ENCODE assay signal across 16 mouse cellular contexts in the genomic region with DNA sequence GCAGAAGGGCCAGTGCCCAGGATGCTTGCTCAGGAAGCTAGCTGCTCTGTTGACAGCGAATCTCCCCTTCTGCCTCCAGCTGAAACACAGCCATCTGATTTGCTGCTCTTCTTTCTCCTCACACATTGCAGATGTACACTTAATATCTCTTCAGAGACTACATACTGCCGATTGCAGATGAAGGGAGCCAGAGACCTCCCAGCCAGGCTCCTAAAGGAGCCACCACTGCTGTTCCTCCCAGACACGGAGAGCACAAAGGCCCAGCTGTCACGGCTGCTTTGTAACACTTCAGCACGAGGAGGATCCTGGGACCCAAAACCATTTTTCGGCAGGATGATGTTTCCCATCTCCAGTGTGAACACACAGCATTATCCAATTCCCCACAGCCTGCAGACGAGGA.
A peak's percentile ranks its signal among the peaks of the same experiment; 100 is the strongest.
DNase-seq lines count a peak whose midpoint lies in the region; ATAC-seq and TF ChIP-seq lines count a peak whose summit lies in the region.
"Had no signal": no experiment of that assay in that cellular context is flagged by ENCODE, and none has a peak within 500 bp of the region (broad histone marks: within the 10 kb centered on the region; RNA-seq: fewer than 3 reads in every experiment).

No protein-coding gene starts in this region.

- no peak overlapping the region for H3K4me3 ChIP-seq in lung, embryonic 14.5 days (ENCODE audit: low read depth, low read length)
- H3K4me3 ChIP-seq in embryonic facial prominence, embryonic 15.5 days (replicated peaks) = no peak overlapping the region
- H3K4me3 ChIP-seq in hindbrain, embryonic 11.5 days (ENCODE audit: low read depth, low read length) = no peak overlapping the region
- no peak overlapping the region for H3K4me3 ChIP-seq in midbrain, postnatal 0 days (ENCODE audit: low read depth, low read length)
- H3K4me3 ChIP-seq in kidney, embryonic 16.5 days (ENCODE audit: low read length) = no peak overlapping the region
- H3K4me3 ChIP-seq: heart, embryonic 15.5 days; liver, embryonic 15.5 days had no signal

- H3K9ac ChIP-seq in lung, embryonic 14.5 days = no peak overlapping the region
- no peak overlapping the region for H3K9ac ChIP-seq in embryonic facial prominence, embryonic 15.5 days
- 0 out of 2 replicates have a peak overlapping the region, but pooled peaks have one; percentile 17 for H3K9ac ChIP-seq in hindbrain, embryonic 11.5 days (ENCODE audit: low read depth, low read length)
- no peak overlapping the region for H3K9ac ChIP-seq in midbrain, postnatal 0 days (replicated peaks; ENCODE audit: low read length, poor library complexity, severe bottlenecking)
- no peak overlapping the region for H3K9ac ChIP-seq in kidney, embryonic 16.5 days (replicated peaks; ENCODE audit: low read length)
- H3K9ac ChIP-seq: heart, embryonic 15.5 days; liver, embryonic 15.5 days had no signal

- H3K4me1 ChIP-seq in lung, embryonic 14.5 days (ENCODE audit: insufficient read depth) = 0 out of 2 replicates have a peak, but pooled peaks cover 5% of the 10 kb centered on the region
- H3K4me1 ChIP-seq in embryonic facial prominence, embryonic 15.5 days = peaks cover 4% of the 10 kb centered on the region; the same call in 1 of the 2 replicates
- H3K4me1 ChIP-seq in hindbrain, embryonic 11.5 days (replicated peaks; ENCODE audit: control insufficient read depth, insufficient read depth, low read length) = 0 out of 2 replicates have a peak, but pooled peaks cover 3% of the 10 kb centered on the region
- 0 out of 2 replicates have a peak, but pooled peaks cover 6% of the 10 kb centered on the region for H3K4me1 ChIP-seq in midbrain, postnatal 0 days (ENCODE audit: insufficient read depth, low read length)
- no peaks in the 10 kb centered on the region for H3K4me1 ChIP-seq in kidney, embryonic 16.5 days (ENCODE audit: insufficient read depth, low read length)
- H3K4me1 ChIP-seq: heart, embryonic 15.5 days; liver, embryonic 15.5 days had no signal

- ATAC-seq in lung, embryonic 14.5 days (ENCODE audit: insufficient read depth) = peak; percentile 69; the same call in 1 of the 2 replicates
- ATAC-seq in embryonic facial prominence, embryonic 15.5 days (ENCODE audit: insufficient number of reproducible peaks, low FRiP score, low TSS enrichment, low read depth) = no peak
- ATAC-seq in hindbrain, embryonic 11.5 days (ENCODE audit: low FRiP score) = no peak
- ATAC-seq in midbrain, postnatal 0 days (ENCODE audit: low FRiP score) = no peak
- no peak for ATAC-seq in kidney, embryonic 16.5 days (ENCODE audit: low FRiP score, low TSS enrichment)

- peak overlapping the region; percentile 60 for H3K27ac ChIP-seq in lung, embryonic 14.5 days (ENCODE audit: low read depth)
- 0 out of 2 replicates have a peak overlapping the region, but pooled peaks have one; percentile 11 for H3K27ac ChIP-seq in embryonic facial prominence, embryonic 15.5 days (replicated peaks)
- H3K27ac ChIP-seq in hindbrain, embryonic 11.5 days (ENCODE audit: low read depth, low read length) = no peak overlapping the region
- H3K27ac ChIP-seq in midbrain, postnatal 0 days (ENCODE audit: low read depth, low read length) = no peak overlapping the region
- no peak overlapping the region for H3K27ac ChIP-seq in kidney, embryonic 16.5 days (ENCODE audit: low read length)
- H3K27ac ChIP-seq: heart, embryonic 15.5 days; liver, embryonic 15.5 days had no signal

- 37% methylated on average over 7 of the region's 7 CpGs for WGBS in lung, embryonic 14.5 days
- WGBS in embryonic facial prominence, embryonic 15.5 days = 34% methylated on average over 7 of the region's 7 CpGs
- WGBS in hindbrain, embryonic 11.5 days = 56% methylated on average over 7 of the region's 7 CpGs
- WGBS in midbrain, postnatal 0 days = 28% methylated on average over 7 of the region's 7 CpGs
- 73% methylated on average over 7 of the region's 7 CpGs for WGBS in kidney, embryonic 16.5 days

- H3K36me3 ChIP-seq in lung, embryonic 14.5 days (ENCODE audit: insufficient read depth) = no peaks in the 10 kb centered on the region
- no peaks in the 10 kb centered on the region for H3K36me3 ChIP-seq in embryonic facial prominence, embryonic 15.5 days
- no peaks in the 10 kb centered on the region for H3K36me3 ChIP-seq in hindbrain, embryonic 11.5 days (ENCODE audit: control insufficient read depth, insufficient read depth, low read length)
- no peaks in the 10 kb centered on the region for H3K36me3 ChIP-seq in midbrain, postnatal 0 days (ENCODE audit: insufficient read depth, low read length)
- H3K36me3 ChIP-seq in kidney, embryonic 16.5 days (ENCODE audit: insufficient read depth, low read length) = no peaks in the 10 kb centered on the region
- H3K36me3 ChIP-seq: heart, embryonic 15.5 days; liver, embryonic 15.5 days had no signal

- peak; percentile 66 for DNase-seq in lung, embryonic 14.5 days
- no peak for DNase-seq in lung, postnatal 4 days
- no peak for DNase-seq in hindbrain, embryonic 11.5 days (ENCODE audit: low spot score)
- DNase-seq in midbrain, postnatal 0 days (ENCODE audit: low spot score) = peak; percentile 22
- no peak for DNase-seq in urinary bladder, adult 18-20 months (ENCODE audit: low spot score in 2 of 2)
- DNase-seq: cerebellum, adult 11 months; heart, adult 11 months; kidney, adult 8-10 months; kidney, postnatal 4 days; left cerebral cortex, postnatal 4 days; right cerebral cortex, postnatal 14 days; thymus, postnatal 4 days had no signal

- no peaks in the 10 kb centered on the region for H3K27me3 ChIP-seq in lung, embryonic 14.5 days (ENCODE audit: insufficient read depth, low read length)
- no peaks in the 10 kb centered on the region for H3K27me3 ChIP-seq in embryonic facial prominence, embryonic 15.5 days
- no peaks in the 10 kb centered on the region for H3K27me3 ChIP-seq in hindbrain, embryonic 11.5 days (ENCODE audit: control insufficient read depth, insufficient read depth, low read length)
- no peaks in the 10 kb centered on the region for H3K27me3 ChIP-seq in midbrain, postnatal 0 days (ENCODE audit: insufficient read depth, low read length)
- H3K27me3 ChIP-seq in kidney, embryonic 16.5 days (ENCODE audit: insufficient read depth, low read length) = no peaks in the 10 kb centered on the region
- H3K27me3 ChIP-seq: heart, embryonic 15.5 days; liver, embryonic 15.5 days had no signal

- H3K9me3 ChIP-seq in lung, embryonic 14.5 days (ENCODE audit: low read depth, low read length) = no peaks in the 10 kb centered on the region
- no peaks in the 10 kb centered on the region for H3K9me3 ChIP-seq in embryonic facial prominence, embryonic 15.5 days (replicated peaks)
- no peaks in the 10 kb centered on the region for H3K9me3 ChIP-seq in hindbrain, embryonic 11.5 days (ENCODE audit: control insufficient read depth, low read length)
- H3K9me3 ChIP-seq in midbrain, postnatal 0 days (ENCODE audit: low read length) = no peaks in the 10 kb centered on the region
- H3K9me3 ChIP-seq in kidney, embryonic 16.5 days (ENCODE audit: low read length) = peaks cover 2% of the 10 kb centered on the region; the same call in 1 of the 2 replicates
- H3K9me3 ChIP-seq: heart, embryonic 15.5 days; liver, embryonic 15.5 days had no signal

- H3K4me2 ChIP-seq in lung, embryonic 14.5 days = no peak overlapping the region
- H3K4me2 ChIP-seq in embryonic facial prominence, embryonic 15.5 days (replicated peaks) = no peak overlapping the region
- H3K4me2 ChIP-seq in hindbrain, embryonic 11.5 days (replicated peaks; ENCODE audit: low read depth, low read length) = no peak overlapping the region
- H3K4me2 ChIP-seq in midbrain, postnatal 0 days (ENCODE audit: low read depth, low read length, poor library complexity, severe bottlenecking) = no peak overlapping the region
- no peak overlapping the region for H3K4me2 ChIP-seq in kidney, embryonic 16.5 days (replicated peaks; ENCODE audit: low read depth, low read length)
- H3K4me2 ChIP-seq: heart, embryonic 15.5 days; liver, embryonic 15.5 days had no signal

- TF ChIP-seq CTCF in lung, embryonic 14.5 days (IDR thresholded peaks at IDR 0.05; ENCODE audit: low read depth) = no peak
- no peak for TF ChIP-seq CTCF in midbrain, postnatal 0 days (IDR thresholded peaks at IDR 0.05)

Comparison
In these comparisons a context has a peak if more than half of its experiments do, and no peak if none do; other contexts are left out.
1. DNase-seq: peak in lung, embryonic 14.5 days (single experiment) and midbrain, postnatal 0 days (single experiment); none in lung, postnatal 4 days (0 of 2), hindbrain, embryonic 11.5 days (single experiment) and urinary bladder, adult 18-20 months (0 of 2).
2. H3K27ac ChIP-seq: peak in lung, embryonic 14.5 days (single experiment) and embryonic facial prominence, embryonic 15.5 days (single experiment); none in hindbrain, embryonic 11.5 days (single experiment), midbrain, postnatal 0 days (single experiment) and kidney, embryonic 16.5 days (single experiment).